Comparison of ENCODE assay signal across 8 mouse cellular contexts in genomic region chr4:82464051-82464632, GRCm38 (mm10).
DNase-seq lines count a peak whose midpoint lies in the region; ATAC-seq and TF ChIP-seq lines count a peak whose summit lies in the region.

No protein-coding gene starts in this region.

- no peak for TF ChIP-seq POLR2A in limb, embryonic 14.5 days (IDR thresholded peaks at IDR 0.05; ENCODE audit: borderline replicate concordance, extremely low read depth, insufficient read depth, insufficient read length)

- no peaks in the 10 kb centered on the region for H3K27me3 ChIP-seq in hindbrain, embryonic 16.5 days (replicated peaks; ENCODE audit: control insufficient read depth, insufficient read depth, low read length)
- H3K27me3 ChIP-seq in limb, embryonic 14.5 days (ENCODE audit: control insufficient read depth, insufficient read depth, low read length) = no peaks in the 10 kb centered on the region
- no peaks in the 10 kb centered on the region for H3K27me3 ChIP-seq in neural tube, embryonic 15.5 days (replicated peaks)

- peaks cover 17% of the 10 kb centered on the region for H3K4me1 ChIP-seq in hindbrain, embryonic 16.5 days (ENCODE audit: control insufficient read depth, insufficient read depth, low read depth, low read length)
- H3K4me1 ChIP-seq in limb, embryonic 14.5 days (ENCODE audit: control insufficient read depth, insufficient read depth, low read length) = peaks cover 44% of the 10 kb centered on the region
- peaks cover 39% of the 10 kb centered on the region for H3K4me1 ChIP-seq in neural tube, embryonic 15.5 days

- peak; percentile 19; the same call in 1 of the 2 replicates for ATAC-seq in hindbrain, embryonic 16.5 days
- ATAC-seq in limb, embryonic 14.5 days (ENCODE audit: low FRiP score, low read depth) = peak; percentile 72
- peak; percentile 49 for ATAC-seq in neural tube, embryonic 15.5 days (ENCODE audit: low FRiP score)
- no peak for ATAC-seq in activated CD4-positive, CD25-positive, alpha-beta regulatory T cell, adult 4 months

- no peak overlapping the region for H3K4me2 ChIP-seq in hindbrain, embryonic 16.5 days (ENCODE audit: low read length)
- H3K4me2 ChIP-seq in limb, embryonic 14.5 days (replicated peaks; ENCODE audit: low read depth, low read length, severe bottlenecking) = peak overlapping the region; percentile 26; the same call in 1 of the 2 replicates
- H3K4me2 ChIP-seq in neural tube, embryonic 15.5 days = peak overlapping the region; percentile 26

- no peaks in the 10 kb centered on the region for H3K36me3 ChIP-seq in hindbrain, embryonic 16.5 days (ENCODE audit: control insufficient read depth, insufficient read depth, low read length)
- no peaks in the 10 kb centered on the region for H3K36me3 ChIP-seq in limb, embryonic 14.5 days (ENCODE audit: control insufficient read depth, insufficient read depth, low read length)
- H3K36me3 ChIP-seq in neural tube, embryonic 15.5 days = no peaks in the 10 kb centered on the region

- no peak overlapping the region for H3K27ac ChIP-seq in hindbrain, embryonic 16.5 days (ENCODE audit: low read depth, low read length)
- H3K27ac ChIP-seq in limb, embryonic 14.5 days (replicated peaks; ENCODE audit: low read depth, low read length) = no peak overlapping the region
- H3K27ac ChIP-seq in neural tube, embryonic 15.5 days (replicated peaks) = peak overlapping the region; percentile 56

- no peak overlapping the region for H3K9ac ChIP-seq in hindbrain, embryonic 16.5 days (ENCODE audit: low read depth, low read length)
- H3K9ac ChIP-seq in limb, embryonic 14.5 days (ENCODE audit: low read depth, low read length, severe bottlenecking) = no peak overlapping the region
- H3K9ac ChIP-seq in neural tube, embryonic 15.5 days (replicated peaks) = no peak overlapping the region

- H3K9me3 ChIP-seq in hindbrain, embryonic 16.5 days (ENCODE audit: control insufficient read depth, low read length) = no peaks in the 10 kb centered on the region
- no peaks in the 10 kb centered on the region for H3K9me3 ChIP-seq in limb, embryonic 14.5 days (ENCODE audit: control insufficient read depth, low read length)
- no peaks in the 10 kb centered on the region for H3K9me3 ChIP-seq in neural tube, embryonic 15.5 days (replicated peaks)

- WGBS in hindbrain, embryonic 16.5 days = 39% methylated on average over 8 of the region's 8 CpGs
- WGBS in limb, embryonic 14.5 days = 18% methylated on average over 8 of the region's 8 CpGs
- 30% methylated on average over 8 of the region's 8 CpGs for WGBS in neural tube, embryonic 15.5 days

- peak; percentile 80 for DNase-seq in MN1 (ENCODE audit: low spot score)
- DNase-seq in adrenal gland, postnatal 14 days = peak; percentile 75
- DNase-seq in gastrocnemius, postnatal 25 days = peak; percentile 53
- peak; percentile 81 for DNase-seq in limb, embryonic 14.5 days (ENCODE audit: low spot score)
- no peak for DNase-seq in cerebellum, postnatal 36 days

- H3K4me3 ChIP-seq in hindbrain, embryonic 16.5 days (ENCODE audit: low read length) = no peak overlapping the region
- no peak overlapping the region for H3K4me3 ChIP-seq in limb, embryonic 14.5 days (replicated peaks; ENCODE audit: low read length)
- no peak overlapping the region for H3K4me3 ChIP-seq in neural tube, embryonic 15.5 days (replicated peaks)

Comparison
In these comparisons a context has a peak if more than half of its experiments do, and no peak if none do; other contexts are left out.
1. DNase-seq: peak in MN1 (single experiment), adrenal gland, postnatal 14 days (single experiment), gastrocnemius, postnatal 25 days (single experiment) and limb, embryonic 14.5 days (single experiment); none in cerebellum, postnatal 36 days (0 of 2).